Mouse (Mus musculus): ENCODE results near the gene Mvp.

Mvp gene

GRCm38 (mm10) chr7:127019306-127019960 is 5.0 kb upstream of the Mvp start:
- no peak for DNase-seq (ENCODE audit: low read depth)

GRCm38 (mm10) chr7:127018416-127019305 is 4.2 kb upstream of the Mvp start:
- no peak for DNase-seq (ENCODE audit: low read depth)

- no peak for DNase-seq (ENCODE audit: low read depth)
These were observed 3.5 kb upstream of the Mvp start for GRCm38 (mm10) chr7:127017950-127018345.

- DNase-seq (ENCODE audit: low read depth) = peak; percentile 100
These were observed 2.8 kb upstream of the Mvp start, which contains the start of gene Pagr1a for GRCm38 (mm10) chr7:127016971-127017949. TSS of gene Pagr1a (minus strand) at chr7:127017352.

- DNase-seq (ENCODE audit: low read depth) = no peak
These were observed 2.1 kb upstream of the Mvp start for GRCm38 (mm10) chr7:127016486-127016938.

- DNase-seq (ENCODE audit: low read depth) = no peak
These were observed 1.9 kb upstream of the Mvp start, which contains the start of gene Pagr1b for GRCm38 (mm10) chr7:127016481-127016485. TSS of gene Pagr1b (minus strand) at chr7:127016484.

GRCm38 (mm10) chr7:127016081-127016480 is 1.7 kb upstream of the Mvp start:
- DNase-seq (ENCODE audit: low read depth) = peak; percentile 92

- DNase-seq (ENCODE audit: low read depth) = no peak
These were observed 572 bp upstream of the Mvp start for GRCm38 (mm10) chr7:127014993-127015392.

- no peak for DNase-seq (ENCODE audit: low read depth)
These were observed 1.0 kb downstream of the Mvp start for GRCm38 (mm10) chr7:127013385-127013784.

GRCm38 (mm10) chr7:127012845-127013244 is 1.6 kb downstream of the Mvp start:
- DNase-seq (ENCODE audit: low read depth) = no peak

GRCm38 (mm10) chr7:127012374-127012773 is 2.0 kb downstream of the Mvp start:
- no peak for DNase-seq (ENCODE audit: low read depth)

GRCm38 (mm10) chr7:127011717-127012116 is 2.7 kb downstream of the Mvp start:
- no peak for DNase-seq (ENCODE audit: low read depth)

- peak; percentile 32 for DNase-seq (ENCODE audit: low read depth)
These were observed 3.4 kb downstream of the Mvp start for GRCm38 (mm10) chr7:127011051-127011450.

- no peak for DNase-seq (ENCODE audit: low read depth)
These were observed 4.9 kb downstream of the Mvp start for GRCm38 (mm10) chr7:127009307-127010085.

- DNase-seq (ENCODE audit: low read depth) = peak; percentile 93
These were observed 6.0 kb downstream of the Mvp start for GRCm38 (mm10) chr7:127008239-127009019.

- no peak for DNase-seq (ENCODE audit: low read depth)
These were observed 7.0 kb downstream of the Mvp start for GRCm38 (mm10) chr7:127007313-127008024.

GRCm38 (mm10) chr7:127004122-127004875 is 10.1 kb downstream of the Mvp start:
- no peak for DNase-seq (ENCODE audit: low read depth)

- DNase-seq (ENCODE audit: low read depth) = no peak
These were observed 10.8 kb downstream of the Mvp start for GRCm38 (mm10) chr7:127003620-127004019.

GRCm38 (mm10) chr7:126999568-126999967 is 14.9 kb downstream of the Mvp start:
- DNase-seq (ENCODE audit: low read depth) = peak; percentile 48

GRCm38 (mm10) chr7:126996449-126996848 is 18.0 kb downstream of the Mvp start:
- DNase-seq (ENCODE audit: low read depth) = peak; percentile 40
